Mouse (Mus musculus) CD4-positive, CD25-positive, alpha-beta regulatory T cell, adult 2 months (primary cell): Measurements from ENCODE around the gene Cdcp1.

Source experiments
- DNase-seq: peaks from one replicate; pipeline ENCODE4 v3.0.0-alpha.2; 2012; ENCODE audit warnings: low read depth, low spot score

Cdcp1 gene

DNA sequence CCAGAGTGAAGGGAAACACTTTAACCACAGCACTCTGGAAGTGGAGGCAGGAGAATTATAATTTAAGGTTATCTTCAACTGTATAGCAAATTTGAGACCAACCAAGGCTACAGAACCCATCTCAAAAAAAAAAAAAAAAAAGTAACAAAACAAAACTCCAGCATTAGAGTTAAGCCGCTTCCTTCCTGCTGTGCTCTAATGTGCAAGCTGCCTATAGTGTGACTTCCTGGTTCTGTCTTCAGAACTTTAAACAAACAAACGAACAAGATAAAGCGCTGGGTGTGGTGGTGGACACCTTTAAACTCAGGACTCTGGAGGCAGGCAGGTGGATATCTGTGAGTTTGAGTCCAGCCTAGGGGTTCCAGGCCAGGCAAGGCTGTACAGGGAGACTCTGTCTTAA lies 63.8 kb downstream of the Cdcp1 start:
- DNase-seq: peak; percentile 59

DNA sequence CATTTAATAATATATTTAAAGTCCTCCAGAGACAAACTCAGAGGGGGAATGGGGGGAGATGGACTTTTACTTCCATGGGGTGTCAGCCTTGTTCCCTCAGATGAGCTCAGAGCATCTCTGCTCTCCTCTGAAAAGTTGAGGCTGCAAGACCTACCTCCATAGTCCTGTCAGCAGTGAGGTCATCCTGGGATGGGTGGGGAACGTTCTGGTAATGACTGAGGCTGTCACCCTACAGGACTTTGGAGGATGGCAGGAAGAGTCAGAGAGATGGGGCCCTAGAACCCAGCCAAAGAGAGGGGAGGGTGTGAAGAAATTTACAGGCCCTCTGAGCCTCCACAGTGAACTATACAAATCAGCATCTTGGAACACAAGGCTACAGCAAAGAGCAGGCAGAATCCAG lies 64.3 kb downstream of the Cdcp1 start:
- DNase-seq: no peak

DNA sequence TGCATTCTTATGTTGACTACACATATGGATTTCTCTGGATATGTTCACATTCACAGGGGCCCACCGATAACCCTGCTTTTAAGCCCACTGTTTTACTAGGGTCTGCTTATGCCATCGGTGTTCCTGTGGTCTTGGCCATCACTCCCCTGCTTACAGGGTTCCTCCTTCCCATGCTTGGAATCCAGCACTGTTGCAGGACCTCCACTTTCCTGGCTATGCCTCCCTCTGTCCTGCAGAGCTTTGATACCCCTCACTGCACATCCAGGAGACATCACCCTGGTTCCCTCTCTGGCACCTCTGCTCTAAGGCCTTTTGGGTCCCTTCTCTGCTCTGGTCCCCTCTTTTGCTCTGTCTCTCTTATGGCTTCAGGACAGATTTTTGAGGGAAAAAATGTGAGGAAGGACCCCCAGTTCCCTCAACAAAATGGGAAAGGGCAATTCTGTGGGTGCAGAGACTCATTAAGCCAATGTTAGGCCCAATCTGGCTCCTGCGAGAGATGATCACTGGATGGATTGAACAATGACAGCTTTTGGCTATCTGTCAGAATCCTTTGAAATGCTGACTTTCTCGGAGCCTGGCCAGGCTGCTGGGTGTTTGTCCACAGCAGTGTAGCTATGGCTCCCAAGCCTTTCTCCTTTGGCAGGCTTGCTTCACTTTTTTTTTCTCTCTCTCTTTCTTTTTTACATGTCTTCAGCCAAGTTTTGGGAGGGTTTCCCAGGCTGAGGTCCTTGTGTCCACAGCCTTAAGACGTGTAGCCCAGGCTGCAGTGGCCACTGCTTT lies 65.4 kb downstream of the Cdcp1 start, which contains the start of gene Clec3b:
Gene Clec3b, plus strand, starts transcription at position 706 of the 780 bp plus-strand sequence.
- DNase-seq: no peak

DNA sequence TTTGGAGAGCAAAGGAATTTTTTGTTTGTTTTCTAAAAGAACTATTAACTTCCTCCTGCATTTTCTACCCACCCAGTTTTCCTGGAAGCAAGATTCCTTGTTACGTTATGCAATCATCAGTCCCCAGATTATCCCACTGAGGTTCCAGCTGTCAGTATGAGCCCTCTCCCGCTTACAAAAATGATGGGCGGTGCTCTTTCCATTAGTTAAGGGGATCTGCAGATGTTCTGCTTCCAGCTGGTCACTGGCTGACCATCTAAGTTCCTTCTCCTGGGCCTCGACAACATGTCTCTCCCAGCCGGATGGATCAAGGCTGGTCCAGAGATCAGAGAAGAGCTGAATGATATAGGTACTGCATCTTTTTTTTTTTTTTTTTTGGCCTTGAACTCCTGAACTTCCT lies 67.4 kb downstream of the Cdcp1 start:
- no peak for DNase-seq

DNA sequence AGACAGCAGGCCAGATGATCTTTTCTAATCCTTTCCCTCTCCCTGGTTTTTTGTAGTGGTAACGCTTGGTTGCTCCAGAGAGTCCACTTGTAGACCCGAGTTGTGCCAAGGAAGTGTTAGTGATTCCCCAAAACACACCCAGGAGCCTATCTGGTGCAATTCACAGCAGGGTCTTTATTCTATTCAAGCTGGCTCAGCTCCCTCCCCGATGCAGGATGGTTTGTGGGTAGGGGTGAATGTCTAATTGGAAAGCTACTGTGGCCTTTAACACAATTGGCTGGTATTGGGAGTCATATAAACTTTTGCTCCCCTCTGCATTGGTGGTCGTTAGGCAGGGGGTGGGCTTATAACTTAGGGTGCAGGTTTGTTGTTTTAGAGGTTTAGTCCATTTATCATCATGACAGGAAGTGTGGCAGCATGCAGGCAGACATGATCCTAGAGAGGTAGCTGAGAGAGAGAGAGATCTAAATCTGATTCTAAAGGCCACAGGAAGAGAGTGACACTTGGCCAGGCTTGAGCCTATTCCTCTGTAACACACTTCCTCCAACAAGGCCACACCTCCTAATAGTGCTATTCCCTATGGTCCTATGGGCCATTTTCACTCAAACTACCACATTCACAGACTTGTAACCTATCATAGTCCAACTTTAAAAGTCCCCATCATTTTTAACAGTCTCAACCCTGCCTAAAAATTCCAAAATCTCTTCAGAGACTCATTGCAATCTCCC lies 75.8 kb downstream of the Cdcp1 start:
- no peak for DNase-seq

DNA sequence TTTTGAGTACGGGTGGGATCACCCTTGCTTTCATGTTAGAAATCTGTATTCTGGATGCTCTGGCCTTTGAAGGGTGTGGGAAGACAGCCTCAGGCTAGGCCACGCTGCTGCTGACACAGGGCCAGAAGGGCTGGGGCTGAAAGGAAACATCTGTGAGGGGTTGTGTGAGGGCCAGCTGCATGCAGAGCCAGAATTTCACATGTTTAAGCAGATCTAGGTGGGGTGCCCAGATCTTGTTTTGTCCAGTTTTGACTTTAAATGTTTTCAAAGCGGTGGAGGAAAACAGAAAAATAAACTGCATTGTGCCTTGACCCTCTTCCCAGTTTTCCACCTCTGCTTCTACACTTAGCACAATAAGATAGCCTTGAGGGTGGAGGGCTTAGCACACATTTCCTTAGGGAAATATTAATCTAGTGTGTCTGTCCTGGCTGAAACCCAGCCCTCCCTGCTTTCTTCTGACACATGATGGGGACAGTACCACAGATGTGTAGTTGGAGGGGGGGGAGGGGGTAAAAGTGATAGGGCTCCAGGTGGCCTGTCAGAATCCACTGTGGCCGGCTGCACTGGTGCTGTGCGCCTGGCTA lies 76.9 kb downstream of the Cdcp1 start:
- DNase-seq: no peak

DNA sequence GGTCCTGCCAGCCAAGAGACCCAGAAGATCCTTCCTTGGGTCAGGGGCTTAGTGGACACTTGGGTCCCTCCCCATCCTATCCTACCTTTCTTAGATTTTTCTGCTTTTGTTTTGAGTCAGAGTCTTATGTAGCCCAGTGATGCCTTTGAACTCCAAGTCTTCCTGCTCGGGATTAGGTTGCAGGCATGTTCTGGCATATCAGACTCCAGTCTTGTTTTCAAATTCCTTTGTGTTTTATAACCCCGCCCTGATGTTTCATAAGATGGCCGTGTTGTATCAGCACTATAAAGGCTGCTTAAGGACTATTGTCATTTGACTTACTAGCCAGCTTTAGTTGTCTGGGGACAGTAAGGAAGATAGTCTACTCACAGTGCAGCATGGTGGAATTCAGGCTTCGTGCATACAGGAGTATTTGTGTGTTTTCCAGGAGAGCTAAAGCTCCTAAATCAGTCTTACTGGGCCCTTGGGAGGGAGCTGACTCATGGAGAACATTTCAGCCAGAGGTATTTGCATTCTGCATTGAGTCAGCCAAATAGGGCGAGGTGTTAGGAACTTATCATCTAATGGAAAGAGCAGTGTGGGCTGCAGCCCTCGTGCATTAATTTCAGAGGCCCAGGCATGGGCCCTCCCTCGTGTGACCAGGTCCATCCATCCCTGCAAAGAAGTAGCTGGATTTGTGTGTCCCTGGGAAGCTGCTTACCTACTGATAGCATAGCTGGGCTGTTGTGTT lies 78.7 kb downstream of the Cdcp1 start:
- no peak for DNase-seq

DNA sequence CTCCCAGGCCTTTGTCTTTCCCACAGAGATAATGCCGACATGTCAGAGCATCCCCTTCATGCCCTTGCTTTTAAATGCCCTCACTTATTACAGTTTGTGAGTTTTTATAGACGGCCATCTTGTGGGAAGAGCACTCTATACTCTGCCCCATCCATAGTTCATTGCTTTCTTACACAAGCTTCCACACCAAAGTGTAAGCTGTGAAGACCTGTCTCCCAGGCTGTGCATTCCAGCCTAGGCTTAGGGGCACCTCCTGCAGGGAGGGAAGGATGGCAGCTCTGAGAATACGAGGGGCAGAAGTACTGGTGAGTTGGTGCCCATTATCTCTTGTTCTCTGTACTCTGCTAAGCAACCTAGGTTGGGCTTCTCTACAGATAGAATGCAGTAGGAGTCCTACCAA lies 82.8 kb downstream of the Cdcp1 start:
- no peak for DNase-seq

DNA sequence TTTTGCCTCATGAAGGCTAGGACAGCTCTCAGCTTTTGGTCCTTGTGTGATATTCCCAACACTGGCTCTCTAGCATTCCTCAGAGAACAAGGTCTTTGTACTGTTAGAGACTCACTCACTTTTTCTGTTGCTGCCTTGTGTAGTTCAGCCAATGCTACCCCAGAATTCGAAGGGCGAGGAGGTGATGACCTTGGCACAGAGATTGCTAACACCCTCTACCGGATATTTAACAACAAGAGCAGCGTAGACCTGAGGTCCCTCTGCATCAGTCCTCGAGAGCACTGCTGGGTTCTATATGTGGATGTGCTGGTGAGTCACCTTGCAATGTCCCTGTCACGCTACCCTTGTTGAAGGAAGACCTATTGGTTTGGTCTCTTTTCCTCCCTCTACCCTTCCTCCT lies 88.2 kb downstream of the Cdcp1 start:
- no peak for DNase-seq

DNA sequence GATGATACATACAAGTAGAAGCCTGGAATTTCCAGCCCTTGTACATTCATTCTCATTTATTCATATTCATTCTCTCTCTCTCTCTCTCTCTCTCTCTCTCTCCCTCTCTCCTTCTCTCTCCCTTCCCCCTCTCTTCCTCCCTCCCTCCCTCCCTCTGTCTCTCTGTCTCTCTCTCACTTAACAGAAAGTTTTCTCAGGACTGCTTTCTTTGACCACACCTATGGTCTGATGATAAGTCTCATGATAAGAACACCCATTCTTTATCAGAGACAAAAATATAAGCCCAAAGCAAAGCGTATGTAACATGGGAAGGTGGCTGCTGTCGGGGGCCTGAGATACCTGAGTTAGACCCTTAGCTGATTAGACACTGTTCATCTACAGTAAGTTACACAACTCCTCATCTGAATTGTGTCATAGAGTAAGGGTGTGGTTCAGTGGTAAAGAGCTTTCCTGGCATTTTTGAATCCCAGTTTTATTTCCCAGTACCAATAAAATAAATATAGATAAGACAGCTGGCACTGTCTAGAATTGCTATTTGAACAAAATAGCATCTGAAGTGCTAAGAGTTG lies 91.3 kb downstream of the Cdcp1 start:
- DNase-seq: no peak

DNA sequence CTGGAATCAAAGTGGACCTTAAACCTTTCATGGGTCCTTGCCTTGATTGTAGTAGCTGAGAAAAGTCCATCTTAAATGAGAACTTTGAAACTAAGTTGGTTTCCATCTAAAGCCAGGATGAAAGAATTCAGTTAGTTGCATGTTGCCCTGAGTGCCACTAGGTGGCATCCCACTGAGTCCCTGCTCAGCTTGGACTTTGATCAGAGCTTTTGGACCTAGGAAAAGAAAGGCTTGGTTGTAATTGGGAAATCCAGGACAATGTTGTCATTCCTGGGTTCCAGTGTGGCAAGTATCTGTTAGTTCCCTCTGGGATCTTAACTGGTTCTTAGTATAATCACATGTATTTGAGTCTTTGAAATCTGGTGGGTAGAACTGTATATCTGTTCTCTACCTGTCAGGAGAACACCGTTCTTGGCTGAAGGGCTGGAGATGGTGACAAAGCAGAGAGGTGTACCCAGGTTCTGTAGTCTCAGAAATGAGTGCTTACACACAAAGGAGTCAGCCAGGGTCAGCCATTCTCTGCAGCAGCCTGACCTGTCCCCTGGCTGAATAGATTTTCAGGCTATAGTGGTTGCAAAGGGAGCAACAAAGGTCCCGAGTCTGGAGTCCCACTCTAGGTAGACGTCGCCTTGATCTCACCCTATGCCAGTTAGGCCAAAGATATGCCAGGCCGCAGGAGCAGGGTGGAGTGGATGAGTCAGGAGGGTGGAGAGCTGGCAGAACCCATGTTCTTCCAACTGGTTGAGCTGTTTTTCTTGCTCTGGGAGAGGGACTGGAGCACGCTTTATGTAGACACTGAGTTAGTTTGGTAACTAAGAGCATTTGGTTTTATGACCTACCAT lies 92.0 kb downstream of the Cdcp1 start:
- peak; percentile 49 for DNase-seq

DNA sequence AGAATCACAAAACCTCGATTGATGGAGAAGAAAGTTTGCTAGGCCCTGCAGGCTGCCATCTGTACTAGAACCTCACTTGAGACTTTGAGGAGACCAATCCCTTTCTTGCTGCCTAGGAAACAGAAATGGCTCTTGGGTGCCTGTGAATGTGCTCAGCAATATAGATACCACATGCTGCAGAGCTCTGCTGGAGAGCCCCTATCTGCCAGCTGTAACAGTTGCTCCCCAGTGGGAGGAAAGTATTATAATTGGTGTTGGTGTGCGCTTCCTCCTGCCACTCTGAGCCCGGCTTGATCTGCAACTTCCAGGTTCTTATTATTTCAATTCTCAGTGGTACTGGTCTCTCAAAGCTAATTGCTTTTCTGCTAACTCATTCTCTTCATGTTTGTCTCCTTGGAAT lies 92.8 kb downstream of the Cdcp1 start:
- no peak for DNase-seq
